Mouse (Mus musculus) layer of hippocampus, postnatal 14 days (tissue): ENCODE measurements at regions not wholly inside any gene's neighbourhood (a gene's known extent, or its start where the extent isn't known, plus 50 kb on each side); places are given as distances from the start of the nearest gene placed in this dataset.

Source experiments
- DNase-seq, 2 experiments: peaks; one replicate each; pipeline ENCODE4 v3.0.0; 2021 to 2022; ENCODE audit warnings: low spot score in 2 of 2, mixed read lengths in 1 of 2

GRCm38 (mm10) chr17:62292703-62293102 lies 588.4 kb downstream of the Efna5 start:
- DNase-seq = no peak

- no peak for DNase-seq
These were observed 593.5 kb downstream of the Efna5 start for GRCm38 (mm10) chr17:62287666-62288065.

GRCm38 (mm10) chr17:62287127-62287526 lies 594.0 kb downstream of the Efna5 start:
- DNase-seq = no peak

- DNase-seq = no peak
These were observed 594.7 kb downstream of the Efna5 start for GRCm38 (mm10) chr17:62286086-62287080.

- no peak for DNase-seq
These were observed 600.9 kb downstream of the Efna5 start for GRCm38 (mm10) chr17:62280201-62280600.

- DNase-seq = no peak
These were observed 609.7 kb downstream of the Efna5 start for GRCm38 (mm10) chr17:62271399-62271798.

GRCm38 (mm10) chr17:62269279-62269678 lies 611.8 kb downstream of the Efna5 start:
- DNase-seq = no peak

GRCm38 (mm10) chr17:62253448-62253847 lies 627.7 kb downstream of the Efna5 start:
- no peak for DNase-seq

GRCm38 (mm10) chr17:62248011-62248410 lies 633.1 kb downstream of the Efna5 start:
- DNase-seq = no peak

- DNase-seq = no peak
These were observed 634.5 kb downstream of the Efna5 start for GRCm38 (mm10) chr17:62246650-62247049.

GRCm38 (mm10) chr17:62230939-62231338 lies 650.2 kb downstream of the Efna5 start:
- no peak for DNase-seq

GRCm38 (mm10) chr17:62210441-62211025 lies 670.6 kb downstream of the Efna5 start:
- no peak for DNase-seq

GRCm38 (mm10) chr17:62202658-62203057 lies 678.5 kb downstream of the Efna5 start:
- no peak for DNase-seq

- no peak for DNase-seq
These were observed 680.6 kb downstream of the Efna5 start for GRCm38 (mm10) chr17:62200491-62200890.

- DNase-seq = peak in 1 of 2 experiments; percentile 38
These were observed 681.6 kb downstream of the Efna5 start for GRCm38 (mm10) chr17:62199559-62199958.

- DNase-seq = no peak
These were observed 702.4 kb downstream of the Efna5 start for GRCm38 (mm10) chr17:62178612-62179210.

- no peak for DNase-seq
These were observed 704.8 kb downstream of the Efna5 start for GRCm38 (mm10) chr17:62176336-62176735.

GRCm38 (mm10) chr17:62172305-62172704 lies 708.8 kb downstream of the Efna5 start:
- no peak for DNase-seq

GRCm38 (mm10) chr17:62171532-62171931 lies 709.6 kb downstream of the Efna5 start:
- DNase-seq = no peak

GRCm38 (mm10) chr17:62161457-62161856 lies 719.7 kb downstream of the Efna5 start:
- no peak for DNase-seq

- no peak for DNase-seq
These were observed 720.8 kb downstream of the Efna5 start for GRCm38 (mm10) chr17:62160301-62160700.

GRCm38 (mm10) chr17:62135050-62135449 lies 746.1 kb downstream of the Efna5 start:
- DNase-seq = no peak
